Mouse (Mus musculus) lung, adult 2 months (tissue): Measurements from ENCODE around the gene Cchcr1.

Experiments
- CTCF ChIP-seq: fragments of 200-500 bp; IDR thresholded peaks from 2 replicates; pipeline ENCODE4 v1.5.1; 2011; ENCODE audit warnings: mild to moderate bottlenecking, low read length, control low read depth; ENCODE audit not compliant: insufficient read depth
- POLR2A ChIP-seq: fragments of 200-500 bp; IDR thresholded peaks from 2 replicates; pipeline ENCODE4 v1.6.1; 2011; ENCODE audit warnings: low read depth, mild to moderate bottlenecking, control low read depth, low read length, borderline replicate concordance; ENCODE audit errors: extremely low read depth

DNA sequence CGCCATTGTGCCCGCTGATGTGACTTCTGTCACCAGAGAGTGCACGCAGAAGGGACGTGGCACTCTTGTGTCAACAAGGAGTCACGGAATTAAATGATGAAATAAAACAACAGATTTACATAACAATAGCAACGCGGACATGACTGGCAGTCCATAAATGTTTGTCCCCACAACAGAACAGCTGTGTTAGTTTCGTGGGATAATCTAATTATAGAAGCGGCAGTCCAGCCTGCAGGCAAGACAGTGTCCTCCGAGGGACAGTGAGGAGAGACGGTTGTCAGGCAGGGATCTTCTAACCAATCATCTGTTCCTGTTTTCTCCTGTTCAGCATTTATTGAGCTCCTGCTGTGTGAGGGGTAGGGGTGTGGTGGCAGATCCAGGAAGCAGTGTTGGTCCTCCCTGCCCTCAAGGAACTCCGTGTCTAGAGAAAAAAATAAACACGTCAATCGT is 26.5 kb downstream of the Cchcr1 start:
- no peak for TF ChIP-seq CTCF
- TF ChIP-seq POLR2A: no peak
